Mouse (Mus musculus) forebrain, embryonic 11.5 days (tissue): ENCODE results near the gene Teddm3. TPM values are rescaled to one million over a fixed set of nuclear protein-coding genes. Genes with fewer than 3 reads are reported as not detected.

Source experiments
- ATAC-seq: fragments of 200-750 bp; cut with Nextera tagmentation; replicated peaks from 2 replicates; pipeline ENCODE4 v1.8.0; 2017; ENCODE audit warnings: moderate TSS enrichment; ENCODE audit not compliant: low FRiP score
- DNase-seq: peaks from one replicate; pipeline ENCODE4 v3.0.0-alpha.2; 2017; ENCODE audit warnings: low spot score
- H3K27ac ChIP-seq: fragments of 300-500 bp; sonication (generic); 2 replicates; pipeline ENCODE4 v1.5.1; 2014; ENCODE audit warnings: low read depth, low read length
- H3K27me3 ChIP-seq: fragments of 300-500 bp; sonication (generic); 2 replicates; pipeline ENCODE4 v1.6.1; 2014; ENCODE audit warnings: mild to moderate bottlenecking, low read length, mixed read lengths; ENCODE audit not compliant: control insufficient read depth, insufficient read depth
- H3K36me3 ChIP-seq: fragments of 300-500 bp; sonication (generic); 2 replicates; pipeline ENCODE4 v1.6.1; 2014; ENCODE audit warnings: mild to moderate bottlenecking, low read length, moderate library complexity, mixed read lengths; ENCODE audit not compliant: control insufficient read depth, insufficient read depth
- H3K4me1 ChIP-seq: fragments of 300-500 bp; sonication (generic); replicated peaks from 2 replicates; pipeline ENCODE4 v1.6.1; 2014; ENCODE audit warnings: low read length, mixed read lengths; ENCODE audit not compliant: control insufficient read depth, insufficient read depth
- H3K4me2 ChIP-seq: fragments of 300-500 bp; sonication (generic); 2 replicates; pipeline ENCODE4 v1.6.1; 2014; ENCODE audit warnings: low read depth, mild to moderate bottlenecking, low read length, moderate library complexity, mixed read lengths; ENCODE audit not compliant: severe bottlenecking
- H3K4me3 ChIP-seq: fragments of 300-500 bp; sonication (generic); 2 replicates; pipeline ENCODE4 v1.5.1; 2014; ENCODE audit warnings: low read depth, low read length
- H3K9ac ChIP-seq: fragments of 300-500 bp; sonication (generic); 2 replicates; pipeline ENCODE4 v1.6.1; 2014; ENCODE audit warnings: low read length
- H3K9me3 ChIP-seq: fragments of 300-500 bp; sonication (generic); 2 replicates; pipeline ENCODE4 v1.6.1; 2016; ENCODE audit warnings: low read length, mixed read lengths; ENCODE audit not compliant: control insufficient read depth
- WGBS: fragments of 180-500 bp; shearing (Covaris S2); extraction: QIAGEN DNeasy Blood & Tissue Kit; methylation state at CpG from one replicate; pipeline ENCODE4 v1.1.7; 2014; 5-methylcytosine and 5-hydroxymethylcytosine counted together
- polyA plus RNA-seq: library from polyadenylated mRNA; unstranded; fragments of >200 nt; fragmentation: Nextera tagmentation; extraction: Ambion mirVana; gene quantifications from 2 replicates; pipeline ENCODE4 v1.2.1, GENCODE M21; 2014

The Teddm3 gene
- polyA plus RNA-seq, 1 experiment from 2014 or later, result not detected

GRCm38 (mm10) chr16:21192509-21193354 lies 38.9 kb upstream of the Teddm3 start:
- DNase-seq (no peak), ATAC-seq (peak; percentile 69)
- Histone ChIP-seq H3K4me3 (no peak overlapping the region), H3K27me3 (no peaks in the 10 kb centered on the region), H3K27ac (no peak overlapping the region), H3K36me3 (no peaks in the 10 kb centered on the region), H3K9me3 (no peaks in the 10 kb centered on the region), H3K9ac (no peak overlapping the region), H3K4me2 (no peak overlapping the region), H3K4me1 (0 out of 2 replicates have a peak, but pooled peaks cover 2% of the 10 kb centered on the region)
- WGBS, result 42% methylated on average over 7 of the region's 7 CpGs

- H3K9me3 ChIP-seq, result no peaks in the 10 kb centered on the region
- no peak for ATAC-seq
- H3K27ac ChIP-seq, result no peak overlapping the region
- H3K36me3 ChIP-seq, result no peaks in the 10 kb centered on the region
- H3K9ac ChIP-seq, result no peak overlapping the region
- H3K27me3 ChIP-seq, result no peaks in the 10 kb centered on the region
- H3K4me2 ChIP-seq, result no peak overlapping the region
- H3K4me1 ChIP-seq, result 0 out of 2 replicates have a peak, but pooled peaks cover 3% of the 10 kb centered on the region
- 62% methylated on average over 14 of the region's 14 CpGs for WGBS
- H3K4me3 ChIP-seq, result no peak overlapping the region
- DNase-seq, result no peak
Observed at GRCm38 (mm10) chr16:21191569-21191968, 37.8 kb upstream of the Teddm3 start.

- no peak overlapping the region for H3K9ac ChIP-seq
- H3K9me3 ChIP-seq, result no peaks in the 10 kb centered on the region
- DNase-seq, result no peak
- H3K4me1 ChIP-seq, result 0 out of 2 replicates have a peak, but pooled peaks cover 3% of the 10 kb centered on the region
- no peak overlapping the region for H3K27ac ChIP-seq
- ATAC-seq, result no peak
- H3K27me3 ChIP-seq, result no peaks in the 10 kb centered on the region
- no peak overlapping the region for H3K4me3 ChIP-seq
- WGBS, result 89% methylated on average over 3 of the region's 3 CpGs
- no peak overlapping the region for H3K4me2 ChIP-seq
- H3K36me3 ChIP-seq, result no peaks in the 10 kb centered on the region
Observed at GRCm38 (mm10) chr16:21188345-21188744, 34.5 kb upstream of the Teddm3 start.

GRCm38 (mm10) chr16:21187568-21187967 lies 33.8 kb upstream of the Teddm3 start:
- no peaks in the 10 kb centered on the region for H3K27me3 ChIP-seq
- H3K4me3 ChIP-seq, result no peak overlapping the region
- DNase-seq, result no peak
- no peak overlapping the region for H3K9ac ChIP-seq
- H3K4me1 ChIP-seq, result 0 out of 2 replicates have a peak, but pooled peaks cover 3% of the 10 kb centered on the region
- no peaks in the 10 kb centered on the region for H3K9me3 ChIP-seq
- no peaks in the 10 kb centered on the region for H3K36me3 ChIP-seq
- 56% methylated on average over 7 of the region's 7 CpGs for WGBS
- ATAC-seq, result no peak
- no peak overlapping the region for H3K27ac ChIP-seq
- no peak overlapping the region for H3K4me2 ChIP-seq

GRCm38 (mm10) chr16:21184697-21185096 lies 30.9 kb upstream of the Teddm3 start:
- Histone ChIP-seq H3K4me1 (0 out of 2 replicates have a peak, but pooled peaks cover 3% of the 10 kb centered on the region), H3K4me3 (no peak overlapping the region), H3K27ac (no peak overlapping the region), H3K4me2 (no peak overlapping the region), H3K9ac (no peak overlapping the region), H3K9me3 (no peaks in the 10 kb centered on the region), H3K27me3 (no peaks in the 10 kb centered on the region), H3K36me3 (no peaks in the 10 kb centered on the region)
- no peak for DNase-seq
- ATAC-seq, result no peak

GRCm38 (mm10) chr16:21182108-21182507 lies 28.3 kb upstream of the Teddm3 start:
- Histone ChIP-seq H3K9ac (no peak overlapping the region), H3K27me3 (no peaks in the 10 kb centered on the region), H3K4me1 (no peaks in the 10 kb centered on the region), H3K27ac (no peak overlapping the region), H3K4me2 (no peak overlapping the region), H3K36me3 (no peaks in the 10 kb centered on the region), H3K4me3 (no peak overlapping the region), H3K9me3 (no peaks in the 10 kb centered on the region)
- no peak for DNase-seq
- WGBS, result 71% methylated on average over 1 of the region's 1 CpGs
- no peak for ATAC-seq

- H3K4me2 ChIP-seq, result no peak overlapping the region
- no peaks in the 10 kb centered on the region for H3K9me3 ChIP-seq
- no peaks in the 10 kb centered on the region for H3K4me1 ChIP-seq
- H3K27me3 ChIP-seq, result no peaks in the 10 kb centered on the region
- DNase-seq (no peak), ATAC-seq (no peak)
- H3K27ac ChIP-seq, result no peak overlapping the region
- no peak overlapping the region for H3K4me3 ChIP-seq
- no peak overlapping the region for H3K9ac ChIP-seq
- no CpG with 5 or more reads among the region's 1 CpGs for WGBS
- no peaks in the 10 kb centered on the region for H3K36me3 ChIP-seq
Observed at GRCm38 (mm10) chr16:21175236-21175635, 21.4 kb upstream of the Teddm3 start.

GRCm38 (mm10) chr16:21168730-21169129 lies 14.9 kb upstream of the Teddm3 start:
- no peak overlapping the region for H3K4me2 ChIP-seq
- no peak overlapping the region for H3K9ac ChIP-seq
- H3K9me3 ChIP-seq, result no peaks in the 10 kb centered on the region
- no peak overlapping the region for H3K4me3 ChIP-seq
- H3K4me1 ChIP-seq, result no peaks in the 10 kb centered on the region
- WGBS, result 88% methylated on average over 13 of the region's 13 CpGs
- DNase-seq (no peak), ATAC-seq (no peak)
- H3K27ac ChIP-seq, result no peak overlapping the region
- no peaks in the 10 kb centered on the region for H3K36me3 ChIP-seq
- H3K27me3 ChIP-seq, result no peaks in the 10 kb centered on the region
